Mouse (Mus musculus) testis, adult 2 months (tissue): ENCODE results near the gene Pgls.

Source experiments
- CTCF ChIP-seq: fragments of 200-500 bp; IDR thresholded peaks from 2 replicates; pipeline ENCODE4 v1.5.1; 2012; ENCODE audit warnings: low read depth, mild to moderate bottlenecking, inconsistent platforms, low read length, moderate library complexity; ENCODE audit not compliant: control insufficient read depth, insufficient read depth, insufficient replicate concordance
- POLR2A ChIP-seq: fragments of 200-500 bp; IDR thresholded peaks from 2 replicates; pipeline ENCODE4 v1.6.1; 2012; ENCODE audit warnings: low read depth, mild to moderate bottlenecking, inconsistent platforms, low read length, moderate library complexity; ENCODE audit not compliant: control insufficient read depth

- no peak for TF ChIP-seq CTCF
- TF ChIP-seq POLR2A, result no peak
These were observed 5.5 kb downstream of the Pgls start, which contains the start of gene Fam129c for GRCm38 (mm10) chr8:71597451-71597850.
